Mouse (Mus musculus): ENCODE data around the gene Auts2. TPM values are rescaled to one million over a fixed set of nuclear protein-coding genes. Genes with fewer than 3 reads are reported as not detected.

Auts2 gene
- total and polyA plus RNA-seq, 2 experiments from 2014 or later = 35.2 to 57.5 TPM

DNA sequence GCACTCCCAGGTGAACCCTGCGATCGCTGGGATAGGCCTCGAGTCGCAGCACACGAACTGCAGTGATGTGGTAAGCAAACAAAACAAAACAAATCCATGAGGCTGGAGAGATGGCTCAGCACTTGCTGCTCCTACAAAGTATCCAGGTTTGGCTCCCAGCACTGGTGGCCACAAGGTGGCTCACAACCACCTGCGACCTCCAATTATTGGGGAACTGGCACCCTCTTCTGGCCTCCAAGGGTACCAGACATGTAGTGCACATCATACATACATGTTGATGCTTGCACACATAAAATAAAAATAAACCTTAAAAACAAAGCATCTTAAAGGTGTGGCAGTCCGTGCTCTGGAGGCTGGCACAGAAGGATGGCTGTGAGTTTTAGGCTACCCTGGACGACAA lies 1050.6 kb downstream of the Auts2 start:
- H3K27ac ChIP-seq (ENCODE audit: low read depth, low read length) = no peak overlapping the region
- H3K4me3 ChIP-seq (ENCODE audit: low read depth, low read length) = no peak overlapping the region
- ATAC-seq (ENCODE audit: low FRiP score) (no peak), DNase-seq (ENCODE audit: low spot score) (no peak)
- H3K36me3 ChIP-seq (ENCODE audit: insufficient read depth, low read length) = no peaks in the 10 kb centered on the region
- no peaks in the 10 kb centered on the region for H3K9me3 ChIP-seq (ENCODE audit: low read length)
- no peak overlapping the region for H3K4me2 ChIP-seq (ENCODE audit: low read depth, low read length, poor library complexity, severe bottlenecking)
- WGBS = 88% methylated on average over 8 of the region's 8 CpGs
- H3K27me3 ChIP-seq (ENCODE audit: insufficient read depth, low read length) = no peaks in the 10 kb centered on the region
- no peaks in the 10 kb centered on the region for H3K4me1 ChIP-seq (ENCODE audit: insufficient read depth, low read length)
- peak; percentile 64 for TF ChIP-seq CTCF (IDR thresholded peaks at IDR 0.05)
- no peak overlapping the region for H3K9ac ChIP-seq (replicated peaks; ENCODE audit: low read length, poor library complexity, severe bottlenecking)

GRCm38 (mm10) chr5:131491843-131492242 lies 1051.3 kb downstream of the Auts2 start:
- H3K9me3 ChIP-seq (ENCODE audit: low read length) = no peaks in the 10 kb centered on the region
- H3K36me3 ChIP-seq (ENCODE audit: insufficient read depth, low read length) = no peaks in the 10 kb centered on the region
- H3K27ac ChIP-seq (ENCODE audit: low read depth, low read length) = no peak overlapping the region
- H3K27me3 ChIP-seq (ENCODE audit: insufficient read depth, low read length) = no peaks in the 10 kb centered on the region
- no peak overlapping the region for H3K4me3 ChIP-seq (ENCODE audit: low read depth, low read length)
- H3K4me1 ChIP-seq (ENCODE audit: insufficient read depth, low read length) = no peaks in the 10 kb centered on the region
- 68% methylated on average over 8 of the region's 8 CpGs for WGBS
- no peak for ATAC-seq (ENCODE audit: low FRiP score)
- TF ChIP-seq CTCF (IDR thresholded peaks at IDR 0.05) = no peak
- DNase-seq (ENCODE audit: low spot score) = no peak
- no peak overlapping the region for H3K4me2 ChIP-seq (ENCODE audit: low read depth, low read length, poor library complexity, severe bottlenecking)
- H3K9ac ChIP-seq (replicated peaks; ENCODE audit: low read length, poor library complexity, severe bottlenecking) = no peak overlapping the region

DNA sequence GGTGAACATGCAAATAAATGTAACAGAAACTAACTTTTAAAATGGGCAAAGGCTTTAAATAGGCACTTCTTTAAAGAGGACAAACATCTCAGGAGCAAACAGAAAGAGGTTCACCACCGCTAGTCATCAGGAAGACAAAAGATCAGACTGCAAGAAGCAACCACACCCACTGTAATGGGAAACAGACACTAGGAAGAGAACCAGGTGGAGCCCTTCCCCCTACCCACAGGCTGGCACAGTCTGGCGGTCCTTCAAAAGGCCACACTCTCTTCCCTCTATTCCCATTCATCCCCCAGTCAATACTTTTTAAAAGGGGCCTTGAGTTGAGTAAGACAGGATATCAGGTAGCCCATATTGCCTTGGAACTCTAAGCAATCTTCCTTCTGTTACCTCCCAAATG lies 1052.3 kb downstream of the Auts2 start:
- no peak overlapping the region for H3K4me2 ChIP-seq (ENCODE audit: low read depth, low read length, poor library complexity, severe bottlenecking)
- 91% methylated on average over 2 of the region's 2 CpGs for WGBS
- TF ChIP-seq CTCF (IDR thresholded peaks at IDR 0.05) = no peak
- no peaks in the 10 kb centered on the region for H3K27me3 ChIP-seq (ENCODE audit: insufficient read depth, low read length)
- H3K36me3 ChIP-seq (ENCODE audit: insufficient read depth, low read length) = no peaks in the 10 kb centered on the region
- no peak overlapping the region for H3K9ac ChIP-seq (replicated peaks; ENCODE audit: low read length, poor library complexity, severe bottlenecking)
- no peak for DNase-seq (ENCODE audit: low spot score)
- no peak overlapping the region for H3K4me3 ChIP-seq (ENCODE audit: low read depth, low read length)
- no peak overlapping the region for H3K27ac ChIP-seq (ENCODE audit: low read depth, low read length)
- H3K4me1 ChIP-seq (ENCODE audit: insufficient read depth, low read length) = no peaks in the 10 kb centered on the region
- no peaks in the 10 kb centered on the region for H3K9me3 ChIP-seq (ENCODE audit: low read length)
- no peak for ATAC-seq (ENCODE audit: low FRiP score)

DNA sequence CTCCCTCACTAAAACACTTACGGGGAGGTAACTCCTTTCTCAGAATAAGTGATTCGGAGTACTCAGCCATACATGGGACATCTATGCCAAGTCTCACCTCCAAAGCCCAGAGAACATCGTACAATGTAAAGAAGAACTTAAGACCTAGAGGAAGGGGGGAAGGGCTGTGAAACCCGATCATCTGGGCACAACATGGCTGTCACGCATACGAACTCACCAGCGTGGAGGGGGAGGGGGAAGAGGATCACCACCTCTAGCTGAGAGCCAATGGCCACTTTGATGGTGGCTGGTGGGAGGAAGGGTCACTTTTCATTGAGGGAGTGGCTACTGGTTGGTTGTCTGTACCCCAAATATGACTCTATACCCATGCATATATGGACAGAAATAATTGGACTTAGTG lies 1053.3 kb downstream of the Auts2 start:
- no peak overlapping the region for H3K9ac ChIP-seq (replicated peaks; ENCODE audit: low read length, poor library complexity, severe bottlenecking)
- no peaks in the 10 kb centered on the region for H3K36me3 ChIP-seq (ENCODE audit: insufficient read depth, low read length)
- DNase-seq (ENCODE audit: low spot score) (no peak), ATAC-seq (ENCODE audit: low FRiP score) (no peak)
- no peaks in the 10 kb centered on the region for H3K27me3 ChIP-seq (ENCODE audit: insufficient read depth, low read length)
- no peak overlapping the region for H3K4me2 ChIP-seq (ENCODE audit: low read depth, low read length, poor library complexity, severe bottlenecking)
- H3K9me3 ChIP-seq (ENCODE audit: low read length) = no peaks in the 10 kb centered on the region
- no peak overlapping the region for H3K4me3 ChIP-seq (ENCODE audit: low read depth, low read length)
- TF ChIP-seq CTCF (IDR thresholded peaks at IDR 0.05) = no peak
- 94% methylated on average over 7 of the region's 7 CpGs for WGBS
- H3K27ac ChIP-seq (ENCODE audit: low read depth, low read length) = no peak overlapping the region
- H3K4me1 ChIP-seq (ENCODE audit: insufficient read depth, low read length) = no peaks in the 10 kb centered on the region

GRCm38 (mm10) chr5:131486527-131486926 lies 1056.6 kb downstream of the Auts2 start:
- ATAC-seq (ENCODE audit: low FRiP score) = no peak
- 89% methylated on average over 4 of the region's 4 CpGs for WGBS
- TF ChIP-seq CTCF (IDR thresholded peaks at IDR 0.05) = no peak

DNA sequence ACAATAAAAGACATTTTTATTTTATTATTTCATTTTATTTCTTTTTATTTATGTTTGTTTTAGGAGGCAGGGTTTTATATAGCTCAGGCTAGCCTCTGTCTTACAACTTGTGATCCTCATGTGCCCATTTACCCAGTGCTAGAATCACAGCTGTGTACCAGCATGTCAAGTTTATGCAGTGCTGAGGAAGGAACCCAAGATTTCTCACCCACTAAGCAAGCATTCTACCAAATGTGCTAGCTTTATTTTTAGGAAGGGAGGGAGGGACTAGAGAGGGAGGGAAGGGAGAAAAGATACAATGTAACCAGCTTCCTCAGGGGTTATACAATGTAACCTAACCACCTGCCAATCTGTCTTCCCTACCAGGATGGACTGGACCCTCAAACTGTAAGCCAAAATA lies 1067.9 kb downstream of the Auts2 start:
- H3K4me3 ChIP-seq (ENCODE audit: low read depth, low read length) = no peak overlapping the region
- no peaks in the 10 kb centered on the region for H3K27me3 ChIP-seq (ENCODE audit: insufficient read depth, low read length)
- no peak overlapping the region for H3K4me2 ChIP-seq (ENCODE audit: low read depth, low read length, poor library complexity, severe bottlenecking)
- no peak for TF ChIP-seq CTCF (IDR thresholded peaks at IDR 0.05)
- H3K27ac ChIP-seq (ENCODE audit: low read depth, low read length) = no peak overlapping the region
- no peak overlapping the region for H3K9ac ChIP-seq (replicated peaks; ENCODE audit: low read length, poor library complexity, severe bottlenecking)
- H3K9me3 ChIP-seq (ENCODE audit: low read length) = no peaks in the 10 kb centered on the region
- no peak for ATAC-seq (ENCODE audit: low FRiP score)
- no peak for DNase-seq (ENCODE audit: low spot score)
- H3K4me1 ChIP-seq (ENCODE audit: insufficient read depth, low read length) = no peaks in the 10 kb centered on the region
- peaks cover 37% of the 10 kb centered on the region for H3K36me3 ChIP-seq (ENCODE audit: insufficient read depth, low read length)

More at GRCm38 (mm10) chr5:131486527-131486926, 1056.6 kb downstream of the Auts2 start:
- no peaks in the 10 kb centered on the region for H3K4me1 ChIP-seq (ENCODE audit: insufficient read depth, low read length)
- H3K9me3 ChIP-seq (ENCODE audit: low read length) = no peaks in the 10 kb centered on the region
- H3K4me3 ChIP-seq (ENCODE audit: low read depth, low read length) = no peak overlapping the region
- no peak for DNase-seq (ENCODE audit: low spot score)
- H3K4me2 ChIP-seq (ENCODE audit: low read depth, low read length, poor library complexity, severe bottlenecking) = no peak overlapping the region
- no peaks in the 10 kb centered on the region for H3K36me3 ChIP-seq (ENCODE audit: insufficient read depth, low read length)
- H3K27me3 ChIP-seq (ENCODE audit: insufficient read depth, low read length) = no peaks in the 10 kb centered on the region
- H3K27ac ChIP-seq (ENCODE audit: low read depth, low read length) = no peak overlapping the region
- no peak overlapping the region for H3K9ac ChIP-seq (replicated peaks; ENCODE audit: low read length, poor library complexity, severe bottlenecking)

Measured in midbrain, postnatal 0 days (tissue).